Mouse (Mus musculus) ovary, postnatal 36 days (tissue): ENCODE measurements at regions not wholly inside any gene's neighbourhood (a gene's known extent, or its start where the extent isn't known, plus 50 kb on each side); places are given as distances from the start of the nearest gene placed in this dataset.

Experiments
- DNase-seq: peaks from one replicate; pipeline ENCODE4 v3.0.0; 2022; ENCODE audit warnings: low spot score, mixed read lengths

- no peak for DNase-seq
Measured at GRCm38 (mm10) chr13:32541611-32542010, 203.1 kb upstream of the Gmds start.

GRCm38 (mm10) chr13:32536241-32536640 lies 197.7 kb upstream of the Gmds start:
- DNase-seq, result no peak

GRCm38 (mm10) chr13:32535602-32536001 lies 197.1 kb upstream of the Gmds start:
- no peak for DNase-seq

- DNase-seq, result no peak
Measured at GRCm38 (mm10) chr13:32530926-32531512, 192.5 kb upstream of the Gmds start.

DNA sequence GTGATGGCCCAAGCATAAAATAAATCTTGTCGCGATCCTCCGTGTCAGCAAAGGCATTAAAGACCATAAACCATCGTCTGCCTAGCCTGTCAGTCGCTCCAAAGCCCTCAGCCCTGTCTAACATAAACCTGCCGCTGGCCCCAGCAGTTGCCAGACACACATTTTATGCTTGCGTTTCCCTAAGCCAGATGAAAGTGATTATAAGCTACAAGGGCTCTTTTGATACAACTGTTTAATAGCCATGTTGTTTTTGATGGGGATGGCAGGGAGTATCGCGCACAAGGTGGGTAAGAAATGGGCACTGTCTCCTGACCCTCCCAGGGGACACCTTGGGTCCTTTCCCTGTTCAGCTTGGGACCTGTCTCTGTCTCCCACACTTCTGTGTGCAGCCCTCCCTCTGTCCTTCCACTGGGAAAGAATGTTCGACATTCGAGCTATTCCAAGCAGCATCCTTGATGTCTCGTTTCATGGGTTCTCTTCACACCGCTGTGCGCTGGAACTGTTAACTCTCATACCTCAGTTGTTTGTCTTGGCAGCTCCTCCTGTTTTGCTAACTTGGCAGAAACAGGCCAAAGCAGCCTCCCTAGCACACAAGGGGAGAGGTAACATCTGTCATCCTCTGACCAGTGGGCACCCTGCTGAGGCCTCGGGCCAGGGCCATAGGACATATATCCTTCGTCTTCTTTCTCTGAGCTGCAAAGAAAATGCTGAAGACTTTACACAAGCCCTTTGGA lies 180.2 kb upstream of the Gmds start:
- DNase-seq, result no peak

DNA sequence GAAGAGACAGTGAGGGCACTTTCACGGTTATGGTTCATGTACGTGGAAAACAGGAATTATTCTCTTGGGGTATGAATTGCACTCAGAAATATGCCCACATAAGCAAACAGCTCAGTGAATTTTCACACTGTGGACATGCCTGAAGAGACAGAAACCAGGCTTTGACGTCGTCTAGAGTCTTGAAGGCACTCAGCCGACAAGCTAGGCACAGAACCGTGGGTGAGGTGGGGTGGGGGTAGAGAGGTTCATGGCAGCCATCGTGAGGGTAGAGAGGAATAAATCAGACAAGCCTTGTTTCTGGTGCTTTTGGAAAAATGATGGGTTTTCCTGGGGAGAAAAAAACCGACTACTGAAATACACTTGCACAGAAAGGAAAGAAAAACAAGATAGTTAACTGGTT lies 179.0 kb upstream of the Gmds start:
- no peak for DNase-seq

DNA sequence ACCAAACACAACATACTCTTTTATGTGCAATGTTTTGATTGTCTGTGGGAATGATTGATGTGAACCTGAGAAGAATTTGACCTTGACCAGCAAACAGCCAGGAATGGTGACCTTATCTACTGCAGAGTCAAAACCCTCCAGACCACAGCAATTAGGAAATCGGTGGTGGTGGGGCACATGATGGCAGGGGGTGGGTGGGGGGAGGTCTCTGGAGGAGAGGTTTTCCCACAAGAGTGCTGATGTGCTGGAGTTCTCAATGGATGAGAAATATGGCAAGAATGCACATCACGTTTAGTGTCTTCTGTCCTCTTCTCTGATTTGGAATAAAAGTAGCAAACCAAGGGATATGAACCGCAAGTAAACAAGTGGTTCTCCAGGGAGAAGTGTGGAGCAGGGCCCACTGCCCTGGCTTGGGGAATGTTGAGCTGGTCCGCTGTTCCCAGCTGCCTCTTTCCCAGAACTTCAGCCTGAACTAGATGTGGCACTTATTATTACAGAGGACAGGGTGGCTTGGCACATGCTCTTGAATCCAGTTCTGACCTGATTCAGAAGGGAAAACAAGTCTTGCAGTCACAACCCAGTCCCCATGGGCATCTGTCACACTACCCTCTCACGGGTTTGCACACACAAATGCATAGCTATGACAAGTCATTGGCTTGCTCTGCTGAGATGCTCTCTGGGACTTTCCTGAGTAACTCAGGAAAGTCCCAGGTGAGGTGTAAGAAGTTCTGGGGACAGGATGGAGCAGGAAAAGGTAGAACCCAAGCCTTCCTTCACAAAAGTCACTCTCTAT lies 170.9 kb upstream of the Gmds start:
- DNase-seq, result no peak

DNA sequence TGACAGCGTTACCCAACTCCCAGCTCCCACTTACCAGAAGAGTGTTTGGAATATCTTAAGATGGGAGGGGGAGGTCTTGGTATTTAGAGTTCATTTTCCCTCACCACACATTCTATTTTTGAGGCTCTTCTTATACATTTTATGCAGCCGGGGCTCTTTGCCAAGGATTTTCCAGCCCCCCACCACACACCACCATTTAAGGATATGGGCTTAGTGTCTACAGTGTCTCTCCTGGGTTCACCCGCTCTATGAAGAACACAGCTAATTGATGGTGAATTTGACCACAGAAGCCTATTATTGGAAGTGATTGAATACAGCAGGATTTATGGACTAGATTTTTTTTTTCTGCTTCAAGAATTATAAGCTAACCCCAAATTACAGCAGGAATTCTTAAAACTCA lies 169.9 kb upstream of the Gmds start:
- DNase-seq, result no peak

DNA sequence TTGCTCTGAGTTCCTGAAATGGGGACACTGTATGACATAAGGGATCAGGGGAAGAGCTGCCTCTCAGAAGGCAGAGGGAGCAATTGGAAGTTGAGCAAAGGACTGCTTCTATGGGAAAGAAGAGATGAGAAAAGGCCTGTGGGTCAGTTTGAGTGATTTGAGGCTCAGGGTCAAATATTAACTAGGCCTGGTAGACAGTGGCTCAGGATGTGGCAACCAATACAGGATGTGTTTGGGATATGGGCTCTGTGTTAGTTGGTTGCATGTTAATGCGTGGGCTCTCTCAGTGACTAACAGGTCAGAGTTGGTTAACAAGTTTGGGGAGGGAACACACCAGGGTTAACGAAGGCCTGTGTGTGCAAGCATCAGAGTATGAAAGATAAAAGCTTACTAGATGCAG lies 169.3 kb upstream of the Gmds start:
- no peak for DNase-seq

GRCm38 (mm10) chr13:32498205-32498790 lies 159.8 kb upstream of the Gmds start:
- no peak for DNase-seq

DNA sequence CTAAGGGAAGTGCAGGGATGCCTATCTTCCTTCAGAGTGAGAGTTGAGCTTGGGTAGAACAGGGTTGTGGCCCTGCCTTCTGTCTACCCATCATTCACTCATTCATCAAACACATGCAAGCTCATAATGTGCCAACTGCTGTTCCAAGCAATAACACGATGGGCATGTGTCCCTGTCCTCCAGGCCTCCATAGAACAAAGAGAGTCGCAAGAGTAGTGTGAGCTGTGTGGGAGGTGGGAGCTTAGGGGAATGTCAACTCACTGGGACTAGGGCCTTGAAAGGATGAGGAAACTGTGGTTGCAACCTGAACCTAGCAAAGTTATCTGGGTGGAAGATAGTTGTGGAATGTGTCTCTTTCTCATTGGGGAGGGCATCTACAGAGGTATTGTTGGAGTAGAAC lies 157.7 kb upstream of the Gmds start:
- DNase-seq, result no peak

DNA sequence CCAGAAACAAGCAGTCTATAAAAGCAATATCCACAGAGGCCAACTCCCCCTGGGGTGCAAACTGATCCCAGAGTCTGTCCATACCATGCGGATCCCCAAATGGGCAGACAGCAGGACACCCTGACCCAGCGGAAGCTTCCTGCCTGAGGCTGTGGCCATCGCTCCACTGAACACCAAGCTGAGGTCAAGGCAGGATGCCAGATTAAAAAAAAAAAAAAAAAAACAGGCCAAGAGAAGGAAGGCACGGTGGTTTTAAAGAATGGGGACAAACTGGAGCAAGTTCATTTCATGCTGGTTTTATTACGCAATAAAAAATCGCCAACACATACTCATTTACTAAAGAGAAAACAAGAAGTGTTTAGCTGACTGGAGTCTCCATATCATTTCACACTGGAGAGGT lies 156.5 kb upstream of the Gmds start:
- DNase-seq, result peak; percentile 29

DNA sequence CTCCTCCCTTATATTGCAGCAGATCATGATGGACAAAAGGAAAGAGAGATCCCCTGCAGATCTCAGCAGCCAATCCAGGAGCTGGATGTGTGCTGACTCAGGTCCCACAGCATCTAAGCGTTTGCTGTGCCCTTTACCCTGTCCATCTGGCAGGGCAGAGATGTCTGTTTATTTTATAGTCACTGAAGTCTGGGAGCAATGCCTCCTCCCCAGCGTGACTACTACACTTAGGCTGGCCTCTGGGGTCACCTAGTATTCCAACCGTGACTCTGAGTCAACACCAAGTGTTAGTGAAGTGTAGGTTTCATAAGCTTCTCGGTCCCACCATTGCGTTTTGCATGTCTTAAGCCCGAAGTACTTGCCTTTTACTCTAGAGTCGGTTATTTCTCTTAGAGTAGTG lies 155.3 kb upstream of the Gmds start:
- DNase-seq, result no peak

- DNase-seq, result peak; percentile 55
Measured at GRCm38 (mm10) chr13:32493309-32493708, 154.8 kb upstream of the Gmds start.

DNA sequence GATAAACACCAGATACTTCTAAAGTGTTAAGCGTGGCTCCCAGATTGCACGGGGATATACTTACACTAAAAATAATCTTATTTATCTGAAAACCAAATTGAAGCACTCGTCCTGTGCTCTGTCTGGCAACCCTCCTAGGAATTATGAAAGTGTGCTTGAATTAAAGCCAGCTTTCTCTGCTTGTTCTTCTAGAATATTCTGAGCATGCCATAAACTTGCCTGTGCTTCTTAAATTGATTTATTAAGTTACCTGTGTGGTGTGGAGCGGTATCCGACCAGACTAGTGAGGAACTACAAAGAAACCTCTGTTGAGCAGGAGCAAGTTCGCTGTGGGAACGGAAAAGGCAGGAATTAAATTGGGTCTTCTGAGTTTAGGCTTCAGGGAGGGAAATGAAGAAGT lies 154.0 kb upstream of the Gmds start:
- no peak for DNase-seq

GRCm38 (mm10) chr13:32481444-32482058 lies 143.0 kb upstream of the Gmds start:
- no peak for DNase-seq

DNA sequence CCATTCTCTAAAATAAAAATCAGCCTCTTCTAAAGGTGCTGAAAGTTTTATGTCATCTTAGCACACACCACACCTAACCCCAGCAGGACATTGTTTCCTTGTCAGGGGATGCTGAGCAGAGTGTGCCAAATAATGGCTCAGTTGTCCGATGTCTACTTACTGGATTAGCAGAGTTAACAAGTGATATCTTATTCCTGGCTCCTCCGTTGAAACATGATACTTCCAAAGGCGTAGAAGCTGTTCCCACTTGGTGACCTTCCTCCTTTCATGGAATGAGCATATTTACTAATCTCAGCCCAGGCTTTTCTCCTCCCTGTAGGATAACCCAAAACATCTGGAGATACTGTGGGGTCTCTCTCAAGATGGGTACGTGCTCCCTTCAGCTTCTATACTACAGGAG lies 141.5 kb upstream of the Gmds start:
- DNase-seq, result no peak

- DNase-seq, result peak; percentile 15
Measured at GRCm38 (mm10) chr13:32479118-32479818, 140.7 kb upstream of the Gmds start.

- no peak for DNase-seq
Measured at GRCm38 (mm10) chr13:32465787-32466186, 127.2 kb upstream of the Gmds start.

GRCm38 (mm10) chr13:32465041-32465682 lies 126.6 kb upstream of the Gmds start:
- no peak for DNase-seq

DNA sequence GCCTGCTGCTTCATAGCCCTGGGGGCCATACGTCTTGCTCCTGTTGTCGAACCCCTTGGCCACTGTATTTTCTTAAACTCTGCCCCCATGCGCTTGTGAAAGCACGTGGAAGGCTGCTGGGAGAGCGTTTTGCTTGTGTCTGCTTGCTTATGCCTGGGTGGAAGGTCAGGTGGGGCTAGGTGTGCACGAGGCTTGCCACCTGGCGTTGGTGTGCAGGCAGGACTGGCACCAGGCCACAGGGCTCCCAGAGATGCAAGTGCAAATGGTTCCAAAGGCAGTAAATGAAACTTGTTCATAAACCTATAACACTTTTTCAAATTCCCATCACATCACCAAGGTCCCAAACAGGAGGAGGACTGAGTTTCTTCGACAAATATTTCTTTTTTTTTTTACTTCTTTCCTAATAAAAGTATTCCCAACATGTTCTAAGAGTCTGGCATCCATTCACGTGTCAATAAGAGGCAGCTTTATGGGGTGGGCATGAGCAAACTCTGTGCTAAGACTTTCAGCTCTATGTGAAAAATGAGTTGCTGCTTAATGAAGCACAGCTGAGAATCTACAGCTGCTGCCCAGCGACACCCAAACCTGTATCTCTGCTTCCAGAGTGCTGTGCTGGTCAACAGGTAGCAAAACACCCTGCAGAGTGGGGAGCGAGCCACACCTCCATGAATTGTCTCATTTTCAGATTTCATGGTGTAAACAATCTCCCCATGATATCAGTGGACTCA lies 116.0 kb upstream of the Gmds start:
- no peak for DNase-seq
